17 mouse cellular contexts compared by ENCODE assay signal in the genomic region with DNA sequence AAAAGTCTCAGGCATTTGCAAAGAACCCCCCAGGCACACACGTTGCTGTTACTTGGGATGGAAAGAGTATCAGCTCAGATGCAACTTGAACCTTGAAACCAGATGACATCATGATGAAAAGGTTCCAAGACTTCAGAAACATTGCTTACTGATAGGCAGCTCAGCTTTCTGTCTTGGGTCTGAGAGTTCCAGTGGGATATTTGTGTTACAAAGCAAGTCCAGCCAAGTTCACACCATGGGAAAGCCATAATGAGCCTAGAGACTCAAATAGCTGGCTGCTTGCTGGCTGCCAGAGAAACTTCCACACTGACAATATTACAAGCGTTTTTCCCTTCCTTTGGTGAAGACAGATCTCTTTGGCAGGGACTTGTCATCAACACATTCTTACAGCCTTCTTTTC.
A peak's percentile ranks its signal among the peaks of the same experiment; 100 is the strongest.
DNase-seq lines count a peak whose midpoint lies in the region; ATAC-seq and TF ChIP-seq lines count a peak whose summit lies in the region.
"Had no signal": no experiment of that assay in that cellular context is flagged by ENCODE, and none has a peak within 500 bp of the region (broad histone marks: within the 10 kb centered on the region; RNA-seq: fewer than 3 reads in every experiment).

No protein-coding gene starts in this region.

- 56% methylated on average over 2 of the region's 2 CpGs for WGBS in forebrain, embryonic 16.5 days
- WGBS in forebrain, embryonic 10.5 days, result 58% methylated on average over 2 of the region's 2 CpGs
- 27% methylated on average over 2 of the region's 2 CpGs for whole genome bisulfite sequencing in lung, embryonic 14.5 days
- WGBS in midbrain, embryonic 10.5 days, result 79% methylated on average over 2 of the region's 2 CpGs

- H3K9ac ChIP-seq in forebrain, embryonic 16.5 days (replicated peaks; ENCODE audit: low read depth, low read length), result no peak overlapping the region
- no peak overlapping the region for H3K9ac ChIP-seq in lung, embryonic 14.5 days
- H3K9ac ChIP-seq: liver, embryonic 15.5 days; neural tube, embryonic 15.5 days had no signal

- no peaks in the 10 kb centered on the region for H3K36me3 ChIP-seq in forebrain, embryonic 16.5 days (ENCODE audit: control insufficient read depth, insufficient read depth)
- H3K36me3 ChIP-seq in forebrain, embryonic 10.5 days (replicated peaks), result no peaks in the 10 kb centered on the region
- H3K36me3 ChIP-seq in lung, embryonic 14.5 days (ENCODE audit: insufficient read depth), result no peaks in the 10 kb centered on the region
- H3K36me3 ChIP-seq in midbrain, embryonic 10.5 days, result no peaks in the 10 kb centered on the region
- H3K36me3 ChIP-seq: liver, embryonic 15.5 days; neural tube, embryonic 15.5 days had no signal

- H3K4me2 ChIP-seq in forebrain, embryonic 16.5 days (ENCODE audit: low read length), result no peak overlapping the region
- no peak overlapping the region for H3K4me2 ChIP-seq in lung, embryonic 14.5 days
- H3K4me2 ChIP-seq: liver, embryonic 15.5 days; neural tube, embryonic 15.5 days had no signal

- H3K27me3 ChIP-seq in forebrain, embryonic 16.5 days (replicated peaks; ENCODE audit: control insufficient read depth, insufficient read depth, low read length), result no peaks in the 10 kb centered on the region
- H3K27me3 ChIP-seq in forebrain, embryonic 10.5 days (ENCODE audit: poor library complexity, severe bottlenecking), result no peaks in the 10 kb centered on the region
- no peaks in the 10 kb centered on the region for H3K27me3 ChIP-seq in lung, embryonic 14.5 days (ENCODE audit: insufficient read depth, low read length)
- H3K27me3 ChIP-seq in midbrain, embryonic 10.5 days (ENCODE audit: low read depth, poor library complexity, severe bottlenecking), result no peaks in the 10 kb centered on the region
- H3K27me3 ChIP-seq: liver, embryonic 15.5 days; megakaryocyte, embryonic 14.5 days; neural tube, embryonic 15.5 days had no signal

- no peak for DNase-seq in forebrain, embryonic 10.5 days (ENCODE audit: extremely low spot score, low spot score)
- peak; percentile 1 to 20 for DNase-seq in heart, adult 9 months (ENCODE audit: low spot score in 2 of 2)
- no peak for DNase-seq in heart, postnatal 4 days
- peak; percentile 11 for DNase-seq in lung, embryonic 14.5 days
- no peak for DNase-seq in lung, postnatal 14 days
- DNase-seq in skeletal muscle tissue, adult 2 months (ENCODE audit: low read depth, low spot score), result peak; percentile 86
- DNase-seq in midbrain, embryonic 10.5 days (ENCODE audit: low spot score), result no peak
- DNase-seq: cerebellum, adult 9-11 months; kidney, adult 2 months; kidney, postnatal 14 days; lung, postnatal 10 days; right cerebral cortex, postnatal 25 days; thymus, postnatal 14 days had no signal

- TF ChIP-seq CTCF in lung, embryonic 14.5 days (IDR thresholded peaks at IDR 0.05; ENCODE audit: low read depth), result no peak

- no peak overlapping the region for H3K4me3 ChIP-seq in forebrain, embryonic 16.5 days (replicated peaks; ENCODE audit: low read length)
- H3K4me3 ChIP-seq in forebrain, embryonic 10.5 days, result no peak overlapping the region
- H3K4me3 ChIP-seq in lung, embryonic 14.5 days (ENCODE audit: low read depth, low read length), result no peak overlapping the region
- H3K4me3 ChIP-seq in midbrain, embryonic 10.5 days, result no peak overlapping the region
- H3K4me3 ChIP-seq: liver, embryonic 15.5 days; megakaryocyte, embryonic 14.5 days; neural tube, embryonic 15.5 days had no signal

- H3K9me3 ChIP-seq in forebrain, embryonic 16.5 days (ENCODE audit: control insufficient read depth, low read length), result no peaks in the 10 kb centered on the region
- H3K9me3 ChIP-seq in forebrain, embryonic 10.5 days, result no peaks in the 10 kb centered on the region
- no peaks in the 10 kb centered on the region for H3K9me3 ChIP-seq in lung, embryonic 14.5 days (ENCODE audit: low read depth, low read length)
- no peaks in the 10 kb centered on the region for H3K9me3 ChIP-seq in midbrain, embryonic 10.5 days (replicated peaks)
- H3K9me3 ChIP-seq: liver, embryonic 15.5 days; megakaryocyte, embryonic 14.5 days; neural tube, embryonic 15.5 days had no signal

- H3K27ac ChIP-seq in forebrain, embryonic 16.5 days (ENCODE audit: low read length), result no peak overlapping the region
- H3K27ac ChIP-seq in forebrain, embryonic 10.5 days, result no peak overlapping the region
- no peak overlapping the region for H3K27ac ChIP-seq in lung, embryonic 14.5 days (ENCODE audit: low read depth)
- no peak overlapping the region for H3K27ac ChIP-seq in midbrain, embryonic 10.5 days (replicated peaks)
- H3K27ac ChIP-seq: liver, embryonic 15.5 days; neural tube, embryonic 15.5 days had no signal

- peaks cover 3% of the 10 kb centered on the region; the same call in 1 of the 2 replicates for H3K4me1 ChIP-seq in forebrain, embryonic 16.5 days (replicated peaks; ENCODE audit: control insufficient read depth, insufficient read depth, low read length)
- no peaks in the 10 kb centered on the region for H3K4me1 ChIP-seq in forebrain, embryonic 10.5 days
- no peaks in the 10 kb centered on the region for H3K4me1 ChIP-seq in lung, embryonic 14.5 days (ENCODE audit: insufficient read depth)
- H3K4me1 ChIP-seq in midbrain, embryonic 10.5 days, result no peaks in the 10 kb centered on the region
- H3K4me1 ChIP-seq: liver, embryonic 15.5 days; megakaryocyte, embryonic 14.5 days; neural tube, embryonic 15.5 days had no signal

- peak; percentile 58 for ATAC-seq in forebrain, embryonic 16.5 days
- ATAC-seq in lung, embryonic 14.5 days (ENCODE audit: insufficient read depth), result no peak; the same call in 1 of the 2 replicates

Comparison
In these comparisons a context has a peak if more than half of its experiments do, and no peak if none do; other contexts are left out.
1. DNase-seq: peak in heart, adult 9 months (2 of 2), lung, embryonic 14.5 days (single experiment) and skeletal muscle tissue, adult 2 months (single experiment); none in forebrain, embryonic 10.5 days (single experiment), heart, postnatal 4 days (single experiment), lung, postnatal 14 days (single experiment) and midbrain, embryonic 10.5 days (single experiment).